Mouse (Mus musculus) cerebellum, adult 8-10 months (tissue): Measurements from ENCODE around the gene Rasa4.
"Not testable (repeated sequence)": the region's sequence is repeated elsewhere in the genome, so short reads cannot be mapped to it uniquely, and the experiment has no call there.

ENCODE experiments used
- DNase-seq: peaks from one replicate; pipeline ENCODE4 v3.0.0; 2022

Gene Rasa4

DNA sequence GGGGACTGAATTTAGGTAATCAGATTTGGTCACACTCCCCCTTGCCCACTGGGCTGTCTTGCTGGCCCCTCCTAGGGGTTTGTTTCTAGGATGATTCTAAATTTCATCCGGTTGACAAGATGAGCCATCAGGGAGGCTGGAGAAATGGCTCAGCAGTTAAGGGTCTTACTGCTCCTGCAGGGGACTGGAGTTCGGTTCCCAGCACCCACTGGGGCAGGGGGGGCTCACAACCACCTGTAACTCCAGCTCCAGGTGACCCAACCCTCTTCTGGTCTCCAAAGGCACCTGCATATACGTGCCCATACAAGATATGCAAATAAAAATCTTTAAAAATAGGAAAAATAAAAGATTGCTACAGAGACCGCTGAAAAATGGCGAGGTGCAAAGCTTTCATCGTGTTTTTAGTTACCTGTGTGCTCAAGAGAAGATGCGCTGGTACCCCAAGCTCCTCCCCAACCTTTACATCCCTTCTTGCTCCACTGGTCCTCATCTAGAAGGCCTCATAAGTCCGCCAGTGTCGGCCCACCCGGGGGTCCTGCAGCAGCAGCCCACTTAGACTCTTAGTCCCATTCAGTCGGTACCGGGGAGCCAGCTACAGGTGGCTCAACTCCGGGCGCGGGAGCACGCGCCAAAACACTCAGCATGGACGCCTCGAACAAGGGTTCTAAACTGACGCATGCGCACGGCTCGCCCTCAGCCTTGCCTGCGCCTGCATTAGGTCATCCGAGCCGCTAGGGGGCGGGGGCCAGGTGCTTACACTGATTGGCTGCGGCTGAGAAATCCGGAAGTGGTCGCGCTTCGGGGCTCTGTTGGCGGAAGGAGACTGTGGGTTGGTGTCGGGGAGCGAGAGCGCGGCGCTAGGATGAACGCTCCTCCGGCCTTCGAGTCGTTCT is 32.4 kb downstream of the Rasa4 start, which contains the start of gene Polr2j:
Gene Polr2j (plus strand): TSS at position 741 of the 893 bp plus-strand sequence.
- peak; percentile 98 for DNase-seq

DNA sequence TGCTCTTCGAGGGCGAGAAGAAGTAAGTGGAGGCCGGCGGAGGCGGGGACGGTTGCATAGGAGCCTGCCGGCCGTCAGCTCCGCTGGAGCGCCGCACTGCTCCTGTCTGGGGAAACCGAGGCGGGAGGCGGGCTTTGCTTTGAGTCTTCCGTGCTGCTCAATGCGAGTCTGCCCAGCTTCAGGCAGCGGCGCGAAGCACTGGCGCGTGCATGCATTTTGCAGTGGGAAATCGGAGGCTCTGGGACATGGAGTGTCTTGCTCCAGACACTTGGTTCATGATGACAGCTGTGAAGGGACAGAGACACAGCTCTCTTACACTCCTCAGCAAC is 33.0 kb downstream of the Rasa4 start:
- DNase-seq = no peak

DNA sequence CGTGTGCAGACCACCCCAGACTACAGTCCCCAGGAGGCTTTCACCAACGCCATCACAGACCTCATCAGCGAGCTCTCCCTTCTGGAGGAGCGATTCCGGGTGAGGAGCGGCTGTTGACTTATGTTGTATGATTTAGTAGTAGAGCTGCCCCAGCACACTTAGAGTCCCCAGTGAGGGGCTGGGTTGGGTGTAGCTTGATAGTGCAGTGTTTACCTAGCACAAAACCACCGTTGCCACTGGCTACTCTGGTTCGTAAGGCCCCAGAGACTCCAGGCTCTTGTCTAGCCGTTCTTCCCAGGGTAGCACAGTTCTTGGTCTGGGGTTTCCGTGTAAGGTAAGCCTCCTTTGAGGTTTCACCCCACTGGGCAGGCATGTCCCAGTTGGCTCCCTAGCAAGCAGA is 38.4 kb downstream of the Rasa4 start:
- no peak for DNase-seq

DNA sequence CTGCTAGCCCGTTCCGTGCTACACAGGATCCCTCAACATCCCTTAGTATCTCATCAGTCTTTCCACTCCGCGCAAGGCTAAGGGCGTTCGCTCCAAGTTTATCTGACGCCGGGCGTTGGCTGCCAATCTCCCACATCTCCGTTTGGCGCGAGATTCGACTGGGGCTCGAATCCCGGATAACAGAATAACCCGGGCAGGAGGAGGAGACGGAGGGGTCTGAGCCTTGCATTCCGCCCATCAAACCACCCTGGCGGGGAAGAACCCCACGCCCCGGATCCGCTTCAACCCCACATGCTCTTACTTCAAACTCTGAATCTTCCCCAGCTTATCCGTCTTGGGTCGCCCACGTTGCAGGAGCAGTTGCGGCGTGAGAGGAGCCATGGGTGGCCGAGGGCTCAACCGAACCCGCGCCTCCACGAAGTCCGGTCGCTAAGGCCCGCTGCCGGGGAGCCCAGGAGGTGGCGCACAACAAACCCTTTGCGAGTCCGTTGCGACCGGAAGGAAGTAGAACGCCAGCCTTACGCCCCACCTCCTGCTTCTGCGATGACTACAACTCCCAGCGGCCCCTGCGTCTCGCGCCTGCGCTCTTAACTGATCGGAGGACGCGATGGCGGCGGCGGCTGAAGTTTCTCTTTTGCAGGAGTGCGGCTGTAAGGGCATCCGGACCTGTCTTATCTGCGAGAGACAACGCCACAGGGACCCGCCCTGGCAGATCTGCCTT is 52.0 kb downstream of the Rasa4 start, which contains the start of the genes Lrwd1 and Alkbh4:
Gene Lrwd1 (minus strand): TSS at position 504 of the 721 bp plus-strand sequence.
Gene Alkbh4 (plus strand): TSS at position 576 of the 721 bp plus-strand sequence.
- peak; percentile 93 for DNase-seq

DNA sequence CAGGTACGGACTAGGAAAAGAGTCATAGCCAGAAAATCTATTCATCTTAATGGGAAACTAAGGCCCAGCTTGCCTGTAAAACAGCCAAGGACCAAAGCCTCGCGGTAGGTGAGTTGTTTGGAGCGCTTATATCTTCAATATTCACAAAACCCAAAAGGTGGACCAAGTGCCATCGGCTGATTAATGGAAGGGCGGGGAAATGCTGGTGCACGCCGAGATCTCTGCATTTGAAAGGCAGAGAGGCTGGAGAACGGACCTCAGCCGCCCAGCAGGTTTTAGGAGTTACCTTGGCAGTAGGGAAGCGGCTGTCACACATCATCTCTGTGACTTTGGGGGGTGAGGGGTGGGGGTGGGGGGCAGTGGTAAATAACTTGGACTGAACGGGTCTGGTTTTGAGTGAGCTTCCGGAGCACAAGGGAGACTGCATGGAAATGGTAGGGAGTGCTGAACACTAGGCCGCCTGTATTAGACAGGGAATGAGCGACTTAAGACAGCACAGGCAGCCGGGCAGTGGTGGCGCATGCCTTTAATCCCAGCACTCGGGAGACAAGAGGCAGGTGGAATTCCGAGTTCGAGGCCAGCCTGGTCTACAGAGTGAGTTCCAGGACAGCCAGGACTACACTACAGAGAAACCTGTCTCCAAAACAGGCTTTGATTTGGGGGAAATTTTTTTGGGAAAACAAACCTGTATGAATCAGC is 52.7 kb downstream of the Rasa4 start:
- no peak for DNase-seq

DNA sequence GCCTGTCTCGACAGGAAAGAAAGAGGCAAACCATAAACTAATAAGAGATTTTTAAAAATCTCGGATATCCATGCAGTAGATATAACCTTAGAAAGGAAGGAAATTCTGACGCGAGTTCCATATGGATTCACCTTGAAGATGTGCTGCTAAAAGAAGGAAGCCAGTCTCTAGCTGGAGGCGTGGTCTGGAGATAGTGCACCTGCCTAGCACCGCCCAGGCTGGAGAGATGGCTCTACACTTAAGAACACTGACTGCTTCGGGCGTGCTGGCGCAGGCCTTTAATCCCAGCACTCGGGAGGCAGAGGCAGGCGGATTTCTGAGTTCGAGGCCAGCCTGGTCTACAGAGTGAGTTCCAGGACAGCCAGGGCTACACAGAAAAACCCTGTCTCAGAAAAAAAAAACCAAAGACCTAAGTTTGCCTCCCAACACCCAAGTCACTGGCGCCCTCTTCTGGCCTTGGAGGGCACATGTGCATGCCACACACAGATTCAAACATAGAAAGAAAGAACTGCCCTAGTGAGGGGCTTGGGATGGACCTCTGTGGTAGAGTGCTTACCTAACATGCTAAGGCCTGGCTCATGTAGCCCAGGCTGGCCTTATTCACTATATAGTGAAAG is 54.0 kb downstream of the Rasa4 start:
- peak; percentile 44 for DNase-seq

DNA sequence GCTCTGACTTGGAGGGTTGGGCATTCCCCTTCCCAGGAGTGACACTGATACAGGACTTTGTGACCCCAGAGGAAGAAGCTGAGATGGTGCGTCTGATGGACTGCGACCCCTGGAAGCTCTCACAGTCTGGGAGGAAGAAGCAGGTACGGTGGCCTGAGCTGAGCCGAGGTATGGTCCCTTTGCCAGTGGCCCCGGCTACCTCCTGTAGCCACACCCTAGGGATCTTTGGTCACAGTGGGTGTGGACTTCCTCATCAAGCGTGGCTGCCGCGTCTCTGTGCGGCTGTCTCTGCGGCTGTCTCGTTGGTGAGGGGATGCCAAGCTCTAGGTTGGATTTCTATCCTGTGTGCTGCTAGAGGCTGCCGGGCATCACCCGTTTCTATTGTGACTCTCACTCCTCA is 55.7 kb downstream of the Rasa4 start:
- no peak for DNase-seq

DNA sequence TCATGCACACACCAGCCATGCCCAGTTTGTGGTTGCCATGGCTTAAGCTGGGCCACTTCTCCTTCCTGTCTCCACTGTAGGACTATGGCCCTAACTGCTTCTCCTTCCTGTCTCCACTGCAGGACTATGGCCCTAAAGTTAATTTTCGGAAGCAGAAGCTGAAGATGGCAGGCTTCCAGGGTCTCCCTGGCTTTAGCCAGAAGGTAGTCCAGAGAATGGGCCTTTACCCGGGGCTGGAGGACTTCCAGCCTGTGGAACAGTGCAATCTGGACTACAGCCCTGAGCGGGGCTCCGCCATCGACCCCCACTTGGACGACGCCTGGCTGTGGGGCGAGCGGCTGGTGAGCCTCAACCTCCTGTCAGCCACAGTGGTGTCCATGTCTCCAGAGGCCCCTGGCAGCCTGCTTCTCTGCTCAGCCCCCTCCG is 56.4 kb downstream of the Rasa4 start:
- no peak for DNase-seq

DNA sequence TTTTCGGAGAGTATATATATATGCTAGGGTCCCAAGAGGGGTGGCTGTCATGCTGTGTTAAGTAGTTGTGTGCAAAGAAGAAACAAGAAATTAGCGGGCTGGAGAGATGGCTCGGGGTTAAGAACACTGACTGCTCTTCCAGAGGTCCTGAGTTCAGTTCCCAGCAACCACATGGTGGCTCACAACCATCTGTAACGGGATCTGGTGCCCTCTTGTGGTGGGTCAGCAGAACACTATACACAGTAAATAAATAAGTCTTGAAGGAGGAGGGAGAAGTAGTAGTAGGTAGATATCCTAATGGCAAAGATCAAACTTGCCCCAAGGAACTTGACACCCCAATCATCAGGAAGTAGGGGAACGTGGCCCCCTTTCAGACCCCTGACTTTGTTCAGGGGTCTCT is 59.0 kb downstream of the Rasa4 start:
- no peak for DNase-seq

DNA sequence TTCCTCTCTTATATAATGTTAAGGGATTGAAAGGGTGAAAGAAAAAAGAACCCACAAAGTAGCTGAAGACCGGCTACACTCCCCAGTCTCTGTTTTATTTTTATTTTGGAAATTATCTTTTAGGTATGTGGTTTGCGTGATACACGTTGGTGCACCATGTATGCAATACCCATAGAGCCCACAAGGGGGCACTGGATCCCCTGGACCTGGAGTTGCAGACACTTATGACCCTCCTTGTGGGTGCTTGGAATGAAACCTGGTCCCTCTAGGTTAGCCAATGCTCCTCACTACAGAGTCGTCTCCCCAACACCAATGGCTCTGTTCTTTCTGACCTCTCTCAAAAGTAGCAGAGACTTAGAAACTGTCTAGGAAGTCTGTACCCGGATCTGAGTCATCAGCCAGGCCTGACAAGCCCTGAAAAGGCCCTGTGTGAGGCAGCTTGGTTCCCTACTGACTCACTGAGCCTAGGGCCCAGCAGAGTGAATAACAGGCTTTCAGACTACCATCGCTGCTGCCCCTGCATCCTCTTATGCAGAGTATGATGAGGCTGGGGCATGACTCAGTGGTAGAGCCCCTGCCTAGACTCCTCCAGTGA is 59.5 kb downstream of the Rasa4 start:
- no peak for DNase-seq

DNA sequence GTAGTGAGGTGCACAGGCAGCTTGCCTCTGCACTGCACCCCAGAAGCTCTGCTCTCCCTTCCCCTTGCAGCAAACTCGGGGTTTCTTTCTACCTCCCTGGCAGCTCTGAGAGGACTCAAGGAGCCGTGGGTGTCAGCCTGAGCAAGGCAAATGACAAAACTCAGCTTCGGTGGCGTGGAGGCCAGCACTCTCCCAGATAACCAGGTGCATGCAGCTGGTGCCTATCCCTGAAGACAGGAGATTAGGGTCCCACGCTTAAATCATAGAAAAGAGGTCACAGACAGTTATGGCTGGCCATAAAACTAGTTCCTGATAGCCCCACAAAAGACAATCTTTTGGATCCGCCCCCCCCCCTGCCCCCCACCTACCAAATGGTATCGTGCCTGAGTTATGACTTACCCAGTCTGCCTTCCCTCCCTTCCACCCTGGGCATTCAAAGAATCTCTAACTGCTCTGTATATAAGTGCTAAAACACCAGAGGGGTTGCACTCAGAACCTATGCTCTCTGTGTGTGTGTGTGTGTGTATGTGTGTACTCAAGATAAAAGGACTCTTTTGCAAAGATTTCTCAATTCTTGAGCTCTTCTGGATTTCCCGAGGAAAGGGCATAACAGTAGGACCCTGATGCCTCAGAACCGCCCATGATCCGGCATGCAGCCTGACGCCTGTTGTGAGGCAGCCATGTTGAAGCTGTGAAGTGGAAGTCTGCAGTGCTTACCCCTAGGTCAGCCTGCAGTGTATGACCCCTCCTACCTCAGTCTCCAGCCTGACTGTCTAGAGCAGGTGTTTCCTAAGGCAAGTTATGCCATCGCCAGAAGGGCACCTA is 61.1 kb downstream of the Rasa4 start:
- no peak for DNase-seq

DNA sequence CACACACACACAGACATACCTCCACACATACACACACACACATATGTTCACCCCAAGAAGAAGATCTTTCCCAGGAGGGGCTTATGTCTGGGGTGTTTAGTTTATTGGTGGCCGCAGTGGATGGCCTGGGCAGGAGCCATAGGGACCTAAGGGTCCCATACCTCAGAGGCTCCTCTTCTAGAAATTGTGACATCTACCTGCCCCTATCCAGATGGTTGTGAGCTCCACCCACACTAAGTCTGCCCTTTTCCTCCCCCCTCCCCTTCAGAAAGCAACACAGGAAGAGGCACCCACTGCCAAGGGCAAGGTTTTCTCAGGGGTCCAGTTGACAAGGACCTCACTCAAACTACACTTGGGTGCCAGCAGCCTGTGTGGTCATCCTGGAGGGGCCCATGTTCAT is 63.2 kb downstream of the Rasa4 start:
- DNase-seq = no peak

DNA sequence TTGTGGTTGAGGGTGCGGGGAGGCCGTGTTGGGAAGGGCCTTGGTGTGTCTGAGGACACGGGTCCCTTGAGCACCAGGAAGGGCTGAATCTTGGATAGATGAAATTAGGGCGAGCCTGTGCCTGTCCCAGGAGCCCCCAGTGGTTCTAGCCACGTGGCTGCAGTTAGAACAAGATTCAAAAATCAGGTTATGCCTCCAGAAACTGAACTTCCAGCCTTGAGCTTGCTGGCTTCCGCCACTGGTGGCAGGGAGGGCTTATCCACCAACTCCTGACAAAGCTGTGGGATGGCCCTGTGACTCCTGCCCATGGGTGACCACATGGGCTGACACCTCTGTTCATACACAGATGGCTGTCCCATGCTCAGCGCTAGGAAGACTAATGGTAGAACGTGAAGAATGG is 64.0 kb downstream of the Rasa4 start:
- no peak for DNase-seq

DNA sequence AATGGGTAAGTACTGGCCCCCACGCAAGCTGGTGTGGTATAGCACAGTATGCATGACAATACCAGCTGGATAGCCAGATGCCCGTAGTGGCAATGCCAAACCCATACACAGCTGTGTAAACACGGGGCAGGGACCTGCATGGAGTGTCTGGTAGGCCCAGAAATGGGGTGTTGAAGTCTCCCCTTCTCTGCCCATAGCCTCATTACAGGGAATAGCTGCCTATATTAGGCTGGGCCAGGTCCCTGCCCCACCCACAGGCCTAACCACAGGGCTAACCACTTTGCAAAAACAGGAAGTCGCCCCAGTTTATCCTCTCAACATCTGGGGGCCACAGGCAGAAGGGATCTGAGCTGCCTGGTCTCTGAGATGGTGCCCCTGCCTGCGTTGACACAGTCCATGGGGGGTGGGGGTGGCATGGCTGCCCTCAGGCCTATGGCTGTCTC is 65.4 kb downstream of the Rasa4 start:
- not testable (repeated sequence) for DNase-seq

DNA sequence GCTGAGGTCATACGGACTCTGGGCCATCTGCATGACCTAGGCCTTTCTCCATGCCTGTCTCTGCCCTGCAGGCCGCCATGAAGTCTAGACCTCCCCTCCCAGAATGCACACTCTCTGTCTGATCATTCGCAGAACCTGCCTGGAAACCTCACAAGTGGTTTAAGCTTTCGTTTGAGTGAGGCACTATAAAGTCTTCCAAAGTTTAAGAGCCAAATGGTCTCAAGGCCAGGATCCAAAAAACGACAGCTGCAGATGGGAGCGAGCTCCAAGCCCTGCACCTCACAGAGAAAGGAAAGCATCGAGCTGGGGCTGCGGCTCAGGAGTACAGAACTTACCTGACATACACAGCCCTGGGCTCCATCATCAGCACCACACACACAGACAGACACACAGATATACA is 68.6 kb downstream of the Rasa4 start:
- DNase-seq = no peak

DNA sequence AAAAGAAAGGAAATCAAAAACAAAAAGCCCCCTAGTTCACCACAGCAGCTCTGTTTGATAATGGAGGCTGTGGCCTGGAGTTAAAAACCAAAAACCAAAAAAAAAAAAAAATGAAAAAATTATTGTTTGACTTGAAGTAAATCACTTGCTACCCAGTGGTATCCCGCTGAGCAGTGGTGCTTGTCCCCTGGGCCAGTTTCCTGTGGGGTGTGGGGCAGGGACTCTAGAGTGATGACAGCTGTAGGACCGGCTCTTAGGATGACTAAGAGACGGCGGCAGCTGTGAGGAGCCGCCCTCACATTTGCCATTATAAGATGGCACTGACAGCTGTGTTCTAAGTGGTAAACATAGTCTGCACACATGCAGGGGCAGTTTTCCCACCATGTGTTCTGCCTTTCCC is 71.7 kb downstream of the Rasa4 start:
- DNase-seq = no peak

DNA sequence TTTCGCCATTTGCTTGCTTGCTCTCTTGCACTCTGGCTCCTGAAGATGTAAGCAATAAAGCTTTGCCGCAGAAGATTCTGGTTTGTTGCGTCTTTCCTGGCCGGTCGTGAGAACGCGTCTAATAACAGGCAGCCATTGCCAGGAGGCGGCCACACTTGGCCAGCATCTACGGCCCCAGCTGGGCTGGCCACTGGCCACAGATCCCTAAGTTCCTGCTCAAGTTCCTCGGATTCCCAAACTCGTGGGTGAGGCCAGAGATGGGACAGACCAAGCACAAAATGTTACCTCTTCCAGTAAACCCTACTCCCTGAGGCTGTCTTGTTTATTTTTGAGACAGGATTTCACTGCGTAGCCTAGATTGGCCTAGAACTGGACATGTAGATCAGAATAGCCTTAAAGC is 76.4 kb downstream of the Rasa4 start:
- DNase-seq = not testable (repeated sequence)
